Mouse (Mus musculus) intestine, embryonic 14.5 days (tissue): Measurements from ENCODE around the gene Rasgrf2. TPM values are rescaled to one million over a fixed set of nuclear protein-coding genes. Genes with fewer than 3 reads are reported as not detected.
"Not testable (repeated sequence)": the region's sequence is repeated elsewhere in the genome, so short reads cannot be mapped to it uniquely, and the experiment has no call there.

Experiments used
- ATAC-seq: fragments of 200-750 bp; cut with Nextera tagmentation; replicated peaks from 2 replicates; pipeline ENCODE4 v1.8.0; 2017; ENCODE audit warnings: low read depth, moderate number of reproducible peaks, moderate TSS enrichment, moderate library complexity; ENCODE audit not compliant: low FRiP score, low TSS enrichment
- DNase-seq: peaks from one replicate; pipeline ENCODE4 v3.0.0-alpha.2; 2018; ENCODE audit warnings: low spot score
- H3K27ac ChIP-seq: fragments of 300-500 bp; sonication (generic); 2 replicates; pipeline ENCODE4 v1.5.1; 2014; ENCODE audit warnings: low read depth, mild to moderate bottlenecking, control low read depth
- H3K27me3 ChIP-seq: fragments of 300-500 bp; sonication (generic); replicated peaks from 2 replicates; pipeline ENCODE4 v1.6.1; 2014; ENCODE audit warnings: low read length, control low read depth; ENCODE audit not compliant: control insufficient read depth, insufficient read depth
- H3K36me3 ChIP-seq: fragments of 300-500 bp; sonication (generic); 2 replicates; pipeline ENCODE4 v1.6.1; 2014; ENCODE audit warnings: low read length, control low read depth; ENCODE audit not compliant: control insufficient read depth, insufficient read depth
- H3K4me1 ChIP-seq: fragments of 300-500 bp; sonication (generic); replicated peaks from 2 replicates; pipeline ENCODE4 v1.6.1; 2014; ENCODE audit warnings: low read length, control low read depth, mixed read lengths; ENCODE audit not compliant: control insufficient read depth, insufficient read depth
- H3K4me2 ChIP-seq: fragments of 300-500 bp; sonication (generic); 2 replicates; pipeline ENCODE4 v1.6.1; 2014; ENCODE audit warnings: low read length
- H3K4me3 ChIP-seq: fragments of 300-500 bp; sonication (generic); 2 replicates; pipeline ENCODE4 v1.5.1; 2014; ENCODE audit warnings: low read depth, low read length, control low read depth, mixed read lengths
- H3K9ac ChIP-seq: fragments of 300-500 bp; sonication (generic); 2 replicates; pipeline ENCODE4 v1.6.1; 2014; ENCODE audit warnings: mild to moderate bottlenecking, low read length
- H3K9me3 ChIP-seq: fragments of 300-500 bp; sonication (generic); 2 replicates; pipeline ENCODE4 v1.6.1; 2016; ENCODE audit warnings: low read length, control low read depth; ENCODE audit not compliant: control insufficient read depth
- WGBS: fragments of 180-500 bp; shearing (Covaris S2); extraction: QIAGEN DNeasy Blood & Tissue Kit; methylation state at CpG from one replicate; pipeline ENCODE4 v1.1.7; 2014; 5-methylcytosine and 5-hydroxymethylcytosine counted together
- polyA plus RNA-seq: library from polyadenylated mRNA; unstranded; fragments of >200 nt; fragmentation: Nextera tagmentation; extraction: Ambion mirVana; gene quantifications from 2 replicates; pipeline ENCODE4 v1.2.1, GENCODE M21; 2014

Rasgrf2 gene
- 1.0 and 1.5 TPM in 2 replicates for polyA plus RNA-seq

DNA sequence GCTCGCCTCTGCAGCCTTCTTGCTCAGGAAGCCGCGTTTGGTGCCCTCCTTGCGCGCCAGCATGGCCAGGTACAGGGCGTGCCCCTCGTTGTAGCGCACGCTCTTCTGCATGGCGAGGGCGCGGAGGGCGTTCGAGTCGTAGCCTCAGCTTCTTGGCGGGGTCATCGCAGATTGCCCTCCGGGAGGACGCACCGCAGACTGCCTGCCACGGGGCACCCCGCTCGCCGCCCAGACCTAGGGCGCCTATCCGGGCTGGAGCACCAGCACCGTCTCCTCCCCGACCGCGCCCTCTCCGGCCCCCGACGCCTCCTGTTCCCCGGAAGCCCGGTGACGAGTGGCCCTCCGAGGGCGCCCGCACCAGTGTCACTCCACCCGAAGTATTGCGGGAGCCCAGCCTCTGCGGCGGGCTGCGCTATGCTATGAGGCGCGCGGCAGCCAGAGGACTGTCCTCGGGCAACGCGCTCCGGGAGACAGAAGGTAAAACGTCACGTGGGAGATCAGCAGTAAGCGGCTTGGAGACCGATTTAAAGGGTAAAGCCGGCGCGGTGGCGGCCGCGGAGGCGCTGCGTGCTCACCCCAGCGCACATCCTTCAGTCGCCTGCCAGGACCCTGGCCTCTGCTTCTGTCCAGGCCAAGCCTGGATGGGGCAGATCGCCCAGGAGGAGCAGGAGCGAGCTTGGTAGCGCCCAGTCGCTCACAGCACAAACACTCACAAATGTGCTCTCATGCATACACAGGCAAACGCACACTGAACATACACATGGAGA lies at the start of gene Rasgrf2:
Gene Rasgrf2 (minus strand): TSS at position 273 of the 767 bp plus-strand sequence.
- H3K4me3 ChIP-seq: peak within 1 kb of the TSS; percentile 56
- H3K9me3 ChIP-seq: no peaks in the 10 kb centered on the region
- H3K4me2 ChIP-seq: peak within 1 kb of the TSS; percentile 98
- no peak within 1 kb of the TSS for H3K27ac ChIP-seq
- no peaks in the 10 kb centered on the region for H3K4me1 ChIP-seq
- H3K9ac ChIP-seq: peak within 1 kb of the TSS; percentile 25; the same call in 1 of the 2 replicates
- ATAC-seq (peak; percentile 83), DNase-seq (peak; percentile 68)
- H3K36me3 ChIP-seq: no peaks in the 10 kb centered on the region
- under 1% methylated on average over 69 of the region's 70 CpGs for WGBS
- peaks cover 28% of the 10 kb centered on the region for H3K27me3 ChIP-seq

DNA sequence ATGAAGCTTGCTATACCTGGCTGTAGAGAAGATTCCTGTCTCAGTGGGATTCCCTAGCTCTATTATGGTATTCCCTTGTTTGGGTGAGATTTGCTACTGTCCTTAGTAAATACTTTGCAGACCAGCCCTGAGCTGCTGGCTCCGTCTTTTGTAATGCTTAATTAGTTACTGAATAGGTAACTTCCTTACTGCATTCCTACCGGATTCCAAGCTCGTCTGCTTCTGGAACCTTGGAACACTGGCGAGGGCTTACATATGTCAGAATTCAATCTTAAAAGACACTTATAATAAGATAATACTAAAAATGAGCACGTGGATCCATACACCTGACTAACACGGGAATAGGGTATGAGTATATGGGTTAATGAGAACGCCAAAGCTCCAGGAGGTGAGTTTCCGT lies 41.2 kb upstream of the Rasgrf2 start:
- not testable (repeated sequence) for H3K4me3 ChIP-seq, H3K4me2 ChIP-seq, H3K9me3 ChIP-seq, H3K4me1 ChIP-seq, H3K27ac ChIP-seq, DNase-seq, ATAC-seq, H3K36me3 ChIP-seq, H3K27me3 ChIP-seq, H3K9ac ChIP-seq
- WGBS: 86% methylated on average over 8 of the region's 8 CpGs

DNA sequence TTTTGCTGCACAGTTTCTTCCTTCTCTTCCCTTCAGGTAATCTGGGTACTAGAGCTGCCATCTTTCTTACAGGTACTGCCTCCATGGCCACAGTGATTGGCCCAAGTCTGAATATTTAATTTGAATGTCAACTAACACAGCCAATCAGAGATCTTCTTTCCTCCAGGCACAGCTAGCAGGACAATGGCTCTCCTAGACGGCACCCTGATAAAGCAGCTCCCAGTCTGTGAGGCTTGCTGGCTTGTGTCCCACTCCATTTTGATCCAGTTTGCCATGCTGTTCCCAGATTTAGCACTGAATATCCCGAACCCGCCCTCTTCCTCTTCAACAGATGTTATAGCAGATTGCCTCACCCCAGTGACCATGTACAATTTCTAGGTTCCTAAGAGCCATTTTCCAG lies 19.1 kb upstream of the Rasgrf2 start:
- H3K36me3 ChIP-seq: no peaks in the 10 kb centered on the region
- H3K4me2 ChIP-seq: no peak overlapping the region
- H3K4me3 ChIP-seq: no peak overlapping the region
- H3K27me3 ChIP-seq: no peaks in the 10 kb centered on the region
- H3K27ac ChIP-seq: no peak overlapping the region
- peaks cover 4% of the 10 kb centered on the region for H3K9me3 ChIP-seq
- H3K4me1 ChIP-seq: no peaks in the 10 kb centered on the region
- DNase-seq (no peak), ATAC-seq (no peak)
- H3K9ac ChIP-seq: no peak overlapping the region
- WGBS: 58% methylated on average over 3 of the region's 3 CpGs

DNA sequence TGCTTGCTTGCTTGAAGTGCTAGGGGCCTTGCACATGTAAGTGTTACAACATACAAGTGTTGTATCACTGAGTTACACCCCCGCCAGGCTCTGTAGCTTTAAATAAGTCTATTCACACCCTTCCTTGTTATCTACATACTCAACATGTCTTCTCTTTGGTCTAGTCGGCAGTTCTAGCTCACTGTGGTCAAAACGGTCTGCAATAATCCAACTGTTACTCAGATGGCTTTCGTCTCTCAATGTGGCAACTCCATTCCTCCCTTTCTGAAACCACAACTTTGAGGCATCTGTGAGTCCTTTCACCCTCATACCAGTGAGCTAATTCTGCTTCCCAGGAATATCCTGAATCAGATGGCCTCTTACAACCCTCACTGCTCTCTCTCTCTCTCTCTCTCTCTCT lies 17.4 kb upstream of the Rasgrf2 start:
- peaks cover 17% of the 10 kb centered on the region for H3K9me3 ChIP-seq
- H3K27ac ChIP-seq: no peak overlapping the region
- 81% methylated on average over 4 of the region's 4 CpGs for WGBS
- DNase-seq (no peak), ATAC-seq (no peak)
- no peak overlapping the region for H3K9ac ChIP-seq
- H3K27me3 ChIP-seq: no peaks in the 10 kb centered on the region
- no peak overlapping the region for H3K4me2 ChIP-seq
- no peaks in the 10 kb centered on the region for H3K36me3 ChIP-seq
- H3K4me3 ChIP-seq: no peak overlapping the region
- no peaks in the 10 kb centered on the region for H3K4me1 ChIP-seq

DNA sequence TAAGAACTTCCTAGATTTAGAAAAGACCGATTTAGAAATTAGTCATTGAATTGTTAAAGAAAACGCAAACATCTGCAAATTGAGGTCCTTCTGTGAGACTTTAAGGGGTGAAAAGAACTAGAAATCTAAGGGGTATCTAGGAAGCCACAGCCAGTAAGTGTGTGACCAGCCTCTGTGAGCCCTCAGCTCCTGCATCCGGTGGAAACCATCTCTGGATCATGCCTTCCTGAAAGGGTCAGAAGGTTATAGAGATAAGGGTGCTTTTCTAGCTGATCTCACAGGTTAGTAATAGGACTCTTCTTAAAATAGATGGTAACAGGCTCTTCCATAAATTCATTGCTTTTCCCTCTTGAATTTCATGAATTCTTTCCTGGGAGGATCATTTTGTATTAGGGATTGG lies 3.3 kb upstream of the Rasgrf2 start:
- no peaks in the 10 kb centered on the region for H3K36me3 ChIP-seq
- H3K4me3 ChIP-seq: no peak overlapping the region
- H3K9me3 ChIP-seq: no peaks in the 10 kb centered on the region
- 63% methylated on average over 3 of the region's 3 CpGs for WGBS
- no peak overlapping the region for H3K9ac ChIP-seq
- H3K27me3 ChIP-seq: peaks cover 27% of the 10 kb centered on the region
- no peaks in the 10 kb centered on the region for H3K4me1 ChIP-seq
- no peak overlapping the region for H3K4me2 ChIP-seq
- no peak for DNase-seq
- no peak for ATAC-seq
- H3K27ac ChIP-seq: no peak overlapping the region

DNA sequence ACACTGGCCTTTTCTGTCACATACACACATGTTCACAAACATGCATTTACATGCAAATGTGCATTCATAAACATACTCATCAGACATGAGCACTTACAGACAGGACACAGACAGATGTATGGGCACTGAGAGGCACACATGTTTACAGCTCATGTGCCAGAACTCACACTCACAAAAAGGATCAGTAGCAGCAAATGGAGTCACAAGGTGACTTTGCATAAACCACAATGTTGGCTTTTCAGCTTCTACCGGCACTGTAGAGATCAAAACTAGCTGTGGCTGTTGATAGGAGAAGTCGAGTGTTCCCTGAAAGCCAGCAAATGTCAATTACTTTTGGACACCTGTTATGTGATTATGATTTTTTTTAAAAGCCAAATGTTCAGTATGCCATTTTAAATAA lies 1.1 kb upstream of the Rasgrf2 start:
- Histone ChIP-seq H3K9ac (no peak overlapping the region), H3K27ac (no peak overlapping the region), H3K27me3 (peaks cover 28% of the 10 kb centered on the region), H3K4me2 (no peak overlapping the region), H3K4me1 (no peaks in the 10 kb centered on the region), H3K4me3 (no peak overlapping the region), H3K36me3 (no peaks in the 10 kb centered on the region), H3K9me3 (no peaks in the 10 kb centered on the region)
- DNase-seq: no peak
- 65% methylated on average over 2 of the region's 2 CpGs for WGBS
- ATAC-seq: no peak

DNA sequence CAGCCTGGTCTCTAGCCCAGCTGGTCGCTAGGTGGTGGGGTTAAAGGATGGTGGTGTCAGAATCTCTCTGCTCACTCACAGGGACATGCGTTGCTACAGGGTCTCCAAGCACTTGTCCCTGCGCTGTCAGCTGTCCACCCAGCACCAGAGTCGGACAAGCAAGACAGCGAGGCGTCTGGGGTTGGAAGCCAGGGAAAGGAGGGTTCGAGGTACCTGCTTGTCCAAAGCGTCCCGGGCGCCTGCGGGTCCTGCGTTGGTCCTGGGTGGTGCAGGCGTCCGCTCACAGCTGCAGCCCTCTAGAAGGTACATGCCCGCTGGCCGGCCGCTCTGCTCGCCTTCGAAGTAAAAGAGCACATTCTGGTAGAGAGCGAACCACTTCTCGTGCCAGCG lies 467 bp downstream of the Rasgrf2 start:
- no peaks in the 10 kb centered on the region for H3K9me3 ChIP-seq
- WGBS: 7% methylated on average over 22 of the region's 22 CpGs
- H3K27me3 ChIP-seq: peaks cover 28% of the 10 kb centered on the region
- H3K9ac ChIP-seq: 0 out of 2 replicates have a peak overlapping the region, but pooled peaks have one; percentile 25
- no peaks in the 10 kb centered on the region for H3K36me3 ChIP-seq
- peak overlapping the region; percentile 98 for H3K4me2 ChIP-seq
- no peak overlapping the region for H3K27ac ChIP-seq
- peak overlapping the region; percentile 56 for H3K4me3 ChIP-seq
- ATAC-seq (0 out of 2 replicates have a peak, but pooled peaks have one; percentile 41), DNase-seq (peak; percentile 66)
- H3K4me1 ChIP-seq: no peaks in the 10 kb centered on the region

DNA sequence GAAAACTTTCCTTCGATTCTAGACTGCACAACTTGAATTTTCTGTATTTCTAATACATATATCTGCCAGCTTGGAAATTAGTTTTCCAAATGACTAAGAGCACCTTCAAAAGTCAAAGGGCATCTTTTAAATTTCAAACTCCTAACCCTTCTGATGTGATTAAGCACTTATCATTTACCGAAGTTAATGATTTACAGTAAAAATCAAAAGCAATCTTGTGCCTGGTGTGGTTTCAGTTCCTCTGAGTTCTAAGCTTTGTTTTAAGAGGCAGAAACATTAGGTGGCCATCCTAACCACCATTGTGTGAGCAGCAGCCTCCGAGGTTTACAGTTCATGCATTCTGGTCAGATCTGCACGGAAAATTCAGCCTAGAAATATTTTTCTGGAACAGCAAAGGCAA lies 1.6 kb downstream of the Rasgrf2 start:
- WGBS: 66% methylated on average over 4 of the region's 4 CpGs
- H3K27ac ChIP-seq: no peak overlapping the region
- ATAC-seq (no peak), DNase-seq (no peak)
- no peak overlapping the region for H3K4me2 ChIP-seq
- H3K36me3 ChIP-seq: no peaks in the 10 kb centered on the region
- H3K9ac ChIP-seq: no peak overlapping the region
- peaks cover 28% of the 10 kb centered on the region for H3K27me3 ChIP-seq
- no peaks in the 10 kb centered on the region for H3K4me1 ChIP-seq
- no peak overlapping the region for H3K4me3 ChIP-seq
- H3K9me3 ChIP-seq: no peaks in the 10 kb centered on the region

DNA sequence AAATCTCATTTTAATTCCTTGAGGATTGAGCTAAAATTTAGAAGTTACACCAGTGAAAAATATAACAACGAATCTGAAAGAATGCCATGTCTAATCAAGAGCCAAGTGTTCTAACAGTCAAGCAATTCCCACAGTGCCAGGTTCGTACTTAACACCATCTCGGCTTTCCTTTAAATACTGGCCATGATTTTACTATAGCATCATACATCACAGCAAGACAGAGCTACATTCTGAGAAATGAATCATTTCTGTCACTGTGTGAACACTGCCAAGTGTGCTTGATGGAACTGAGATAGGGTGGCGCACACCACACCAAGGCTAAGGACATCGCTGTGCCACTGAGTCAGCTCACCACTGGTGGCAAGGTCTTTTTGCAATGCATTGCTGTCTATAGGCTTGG lies 5.6 kb downstream of the Rasgrf2 start:
- WGBS: 88% methylated on average over 5 of the region's 5 CpGs
- DNase-seq (no peak), ATAC-seq (no peak)
- H3K4me3 ChIP-seq: no peak overlapping the region
- no peak overlapping the region for H3K27ac ChIP-seq
- no peaks in the 10 kb centered on the region for H3K9me3 ChIP-seq
- no peak overlapping the region for H3K9ac ChIP-seq
- H3K27me3 ChIP-seq: peaks cover 10% of the 10 kb centered on the region
- no peak overlapping the region for H3K4me2 ChIP-seq
- no peaks in the 10 kb centered on the region for H3K36me3 ChIP-seq
- H3K4me1 ChIP-seq: no peaks in the 10 kb centered on the region
